Mouse (Mus musculus): ENCODE results near the gene Olfr1500. TPM values are rescaled to one million over a fixed set of nuclear protein-coding genes. Genes with fewer than 3 reads are reported as not detected.
"Not testable (repeated sequence)": the region's sequence is repeated elsewhere in the genome, so short reads cannot be mapped to it uniquely, and the experiment has no call there.

Olfr1500 gene
- under 1 TPM in 1 of 2 experiments, not detected in 1; 0.35 TPM for polyA plus RNA-seq (2017; shearing (Covaris generic))

DNA sequence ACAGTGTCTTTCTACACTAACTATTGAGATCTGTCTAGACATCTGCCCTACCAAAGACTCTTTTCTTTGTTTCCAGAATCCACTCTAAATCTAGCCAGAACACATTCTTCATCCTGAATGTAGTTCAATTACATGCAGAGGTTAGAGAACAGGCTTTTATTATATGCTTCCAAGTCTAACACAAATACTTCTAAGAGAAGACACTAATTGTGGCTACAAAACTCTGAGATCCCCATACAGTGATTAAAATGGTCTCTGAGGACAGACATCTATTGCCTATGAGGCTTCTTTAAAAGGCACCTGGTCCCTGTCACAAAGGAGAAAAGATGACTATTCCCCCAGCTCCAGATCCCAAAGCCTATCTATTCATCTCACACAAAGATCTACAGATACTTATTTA, at the start of gene Olfr1500:
Gene Olfr1500 (minus strand): TSS at position 101 of the 400 bp plus-strand sequence.
- no peak for ATAC-seq

DNA sequence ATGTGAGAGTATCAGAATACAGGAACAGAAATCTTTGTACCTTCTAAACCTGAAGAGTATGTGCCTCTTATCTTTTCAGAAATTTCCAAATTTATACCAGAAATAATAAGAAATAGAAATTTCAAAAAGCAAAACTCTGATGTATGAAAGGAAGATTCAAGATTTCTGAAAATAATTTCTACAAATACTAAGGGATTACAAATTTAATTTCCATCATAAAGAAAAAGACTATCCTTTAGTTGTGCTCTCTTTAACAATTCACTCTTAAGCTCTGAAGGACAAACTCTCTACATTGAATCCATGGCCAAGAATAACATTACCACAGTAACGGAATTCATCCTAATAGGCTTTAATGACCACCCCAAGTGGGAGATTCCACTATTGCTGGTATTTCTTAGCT, 31.2 kb upstream of the Olfr1500 start, which contains the start of gene Olfr1502:
Gene Olfr1502 (plus strand): TSS at position 301 of the 400 bp plus-strand sequence.
- ATAC-seq, result no peak

- not testable (repeated sequence) for ATAC-seq
Measured at GRCm38 (mm10) chr19:13850592-13850991, 20.3 kb upstream of the Olfr1500 start, which contains the start of gene Olfr1501. TSS of gene Olfr1501 (minus strand) at chr19:13850692.

DNA sequence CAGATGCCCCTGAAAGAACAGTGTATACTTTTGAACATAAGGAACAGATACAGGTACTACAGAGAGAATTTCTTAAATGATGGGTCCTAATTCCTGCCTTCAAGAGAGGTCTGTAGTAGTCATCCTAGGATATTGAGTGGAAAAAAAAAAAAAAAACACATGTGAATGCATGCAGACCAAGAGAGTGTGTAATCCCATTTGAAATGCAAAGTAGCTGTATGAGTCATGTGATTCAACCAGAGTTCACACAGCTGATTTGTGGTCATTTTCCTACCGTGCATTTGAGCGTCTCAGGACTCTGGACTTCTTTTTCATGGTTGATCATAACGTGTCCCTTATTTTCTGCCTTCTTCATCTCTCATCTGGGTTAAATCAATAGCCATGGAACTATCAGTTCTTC, 1.8 kb downstream of the Olfr1500 start:
- ATAC-seq, result no peak

DNA sequence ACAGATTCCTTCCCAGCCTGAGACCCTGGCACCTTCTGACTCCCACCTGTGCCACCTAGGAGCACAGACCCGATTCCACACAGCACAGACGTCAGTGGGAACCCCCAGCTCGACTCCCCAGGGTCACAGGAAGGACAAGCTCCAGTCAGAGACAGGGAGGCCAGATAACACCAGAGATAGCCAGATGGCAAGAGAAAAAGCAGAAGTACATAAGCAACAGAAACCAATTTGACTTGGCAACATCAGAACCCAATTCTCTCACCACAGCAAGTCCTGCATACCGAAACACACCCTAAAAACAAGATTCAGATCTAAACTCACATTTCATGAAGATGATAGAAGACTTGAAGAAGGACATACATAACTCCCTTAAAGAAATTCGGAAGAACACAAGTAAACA, 9.4 kb downstream of the Olfr1500 start:
- no peak for ATAC-seq

DNA sequence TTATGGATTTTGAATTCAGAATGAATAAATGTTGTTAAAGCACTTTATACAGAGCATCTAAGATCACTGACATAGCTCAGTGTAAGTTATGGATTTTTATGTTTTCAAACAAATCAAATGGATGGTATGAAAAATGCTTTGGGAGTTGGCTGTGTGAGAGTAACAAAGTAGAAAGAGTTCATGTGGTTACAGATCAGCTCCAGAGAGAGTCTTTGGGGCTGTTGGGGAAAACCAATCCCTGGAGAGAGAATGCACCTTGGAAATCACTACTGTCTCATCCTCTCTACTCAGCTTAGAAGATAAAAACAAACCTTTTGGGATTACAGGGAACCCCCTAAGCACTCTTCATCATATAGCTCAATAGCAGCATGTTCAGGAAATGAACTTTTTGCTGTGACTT, 10.9 kb downstream of the Olfr1500 start, which contains the start of gene Olfr1499:
Gene Olfr1499 (minus strand): TSS at position 101 of the 400 bp plus-strand sequence.
- no peak for ATAC-seq

- no peak for ATAC-seq
Measured at GRCm38 (mm10) chr19:13818827-13819226, 11.5 kb downstream of the Olfr1500 start.

GRCm38 (mm10) chr19:13812823-13813222, 17.5 kb downstream of the Olfr1500 start:
- no peak for ATAC-seq

DNA sequence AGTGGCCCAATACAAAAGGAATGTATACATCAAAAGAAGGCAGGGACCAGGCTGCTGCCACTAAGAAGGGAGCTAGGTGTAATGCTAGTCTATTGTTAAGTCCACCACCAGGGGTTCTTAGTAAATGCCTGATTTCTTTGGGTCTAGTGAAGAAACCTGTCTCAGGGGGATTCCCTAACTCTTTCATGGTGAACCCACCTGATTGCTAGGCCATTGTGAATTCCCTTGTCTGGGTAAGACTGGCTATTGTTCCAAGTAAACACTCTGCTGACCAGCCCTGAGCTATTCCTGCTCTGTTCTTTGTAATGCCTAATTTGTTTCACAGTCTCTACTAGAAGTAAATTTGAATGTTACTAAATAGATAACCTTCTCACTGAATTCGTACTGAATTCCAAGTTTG, 24.8 kb downstream of the Olfr1500 start:
- not testable (repeated sequence) for ATAC-seq

- ATAC-seq, result no peak
Measured at GRCm38 (mm10) chr19:13798102-13798501, 32.2 kb downstream of the Olfr1500 start, which contains the start of gene Olfr1497. TSS of gene Olfr1497 (minus strand) at chr19:13798202.

GRCm38 (mm10) chr19:13777578-13777977, 52.7 kb downstream of the Olfr1500 start, which contains the start of gene Olfr1496:
TSS of gene Olfr1496 (plus strand) at chr19:13777878.
- ATAC-seq, result no peak

Other genes with a start within 250 kb of the Olfr1500 start
- not detected for gene Olfr1484, start 247.0 kb downstream of the Olfr1500 start, polyA plus RNA-seq (2017; shearing (Covaris generic))
- gene Olfr1487, start 213.1 kb downstream of the Olfr1500 start, polyA plus RNA-seq (2017; shearing (Covaris generic)), result not detected
- under 1 TPM in 1 of 2 experiments, not detected in 1; 0.05 TPM for gene Olfr1489, start 198.9 kb downstream of the Olfr1500 start, polyA plus RNA-seq (2017; shearing (Covaris generic))
- not detected for gene Olfr1490, start 179.4 kb downstream of the Olfr1500 start, polyA plus RNA-seq (2017; shearing (Covaris generic))
- under 1 TPM in 1 of 2 experiments, not detected in 1; 0.46 TPM for gene Olfr1491, start 133.2 kb downstream of the Olfr1500 start, polyA plus RNA-seq (2017; shearing (Covaris generic))
- not detected for gene Olfr1493-ps1, start 107.2 kb downstream of the Olfr1500 start, polyA plus RNA-seq (2017; shearing (Covaris generic))
- gene Olfr1494, start 90.8 kb downstream of the Olfr1500 start, polyA plus RNA-seq (2017; shearing (Covaris generic)), result not detected
- gene Olfr1495, start 65.9 kb downstream of the Olfr1500 start, polyA plus RNA-seq (2017; shearing (Covaris generic)), result not detected
- not detected for gene Olfr1496, start 52.6 kb downstream of the Olfr1500 start, polyA plus RNA-seq (2017; shearing (Covaris generic))
- not detected for gene Olfr1497, start 32.3 kb downstream of the Olfr1500 start, polyA plus RNA-seq (2017; shearing (Covaris generic))
- not detected for gene Olfr1499, start 11.0 kb downstream of the Olfr1500 start, polyA plus RNA-seq (2017; shearing (Covaris generic))
- not detected for gene Olfr1501, start 20.2 kb upstream of the Olfr1500 start, polyA plus RNA-seq (2017; shearing (Covaris generic))
- not detected for gene Olfr1502, start 31.3 kb upstream of the Olfr1500 start, polyA plus RNA-seq (2017; shearing (Covaris generic))
- gene Olfr1504, start 67.4 kb upstream of the Olfr1500 start, polyA plus RNA-seq (2017; shearing (Covaris generic)), result not detected
- gene Olfr1505, start 83.0 kb upstream of the Olfr1500 start, polyA plus RNA-seq (2017; shearing (Covaris generic)), result under 1 TPM in 1 of 2 experiments, not detected in 1; 0.12 TPM